Mouse (Mus musculus) liver, embryonic 18 days (tissue): Measurements from ENCODE around the gene Polr3g. TPM values are rescaled to one million over a fixed set of nuclear protein-coding genes. Genes with fewer than 3 reads are reported as not detected.

Experiments used
- polyA plus RNA-seq: library from polyadenylated mRNA; depleted of rRNA; stranded (reverse); fragments of >200 nt; gene quantifications from 2 replicates; pipeline ENCODE4 v1.2.3, GENCODE M21; 2012; rRNA removed

The Polr3g gene
- polyA plus RNA-seq: 4.0 TPM in 2 replicates

GRCm38 (mm10) chr13:81710775-81711545 is at the start of gene Polr3g, which contains the start of gene Mblac2:
TSS of gene Polr3g (minus strand) at chr13:81711013.
TSS of gene Mblac2 (plus strand) at chr13:81711341.

GRCm38 (mm10) chr13:81657351-81658052 is 53.3 kb downstream of the Polr3g start, which contains the start of gene Lysmd3:
TSS of gene Lysmd3 (plus strand) at chr13:81657663.

GRCm38 (mm10) chr13:81632720-81633415 is 77.9 kb downstream of the Polr3g start, which contains the start of gene Adgrv1:
TSS of gene Adgrv1 (minus strand) at chr13:81633154.

Other genes with a start within 250 kb of the Polr3g start
- gene Adgrv1, start 77.9 kb downstream of the Polr3g start, polyA plus RNA-seq: 0.34 and 0.70 TPM in 2 replicates
- 6.5 and 6.9 TPM in 2 replicates for gene Lysmd3, start 53.4 kb downstream of the Polr3g start, polyA plus RNA-seq
- 2.1 and 2.7 TPM in 2 replicates for gene Mblac2, start 328 bp upstream of the Polr3g start, polyA plus RNA-seq
- 48.6 and 52.3 TPM in 2 replicates for gene Cetn3, start 72.1 kb upstream of the Polr3g start, polyA plus RNA-seq